Mouse (Mus musculus) limb, embryonic 10.5 days (tissue): ENCODE measurements around the gene Wapl. TPM values are rescaled to one million over a fixed set of nuclear protein-coding genes. Genes with fewer than 3 reads are reported as not detected.

Experiments used
- DNase-seq: peaks from one replicate; pipeline ENCODE4 v3.0.0-alpha.2; 2017; ENCODE audit warnings: low spot score
- H3K27ac ChIP-seq: fragments of 300-500 bp; sonication (generic); 2 replicates; pipeline ENCODE4 v1.5.1; 2016; ENCODE audit warnings: mild to moderate bottlenecking
- H3K27me3 ChIP-seq: fragments of 300-500 bp; sonication (generic); 2 replicates; pipeline ENCODE4 v1.6.1; 2016; ENCODE audit warnings: low read depth, mild to moderate bottlenecking; ENCODE audit not compliant: poor library complexity, severe bottlenecking
- H3K36me3 ChIP-seq: fragments of 300-500 bp; sonication (generic); 2 replicates; pipeline ENCODE4 v1.6.1; 2016; ENCODE audit warnings: mild to moderate bottlenecking, moderate library complexity
- H3K4me1 ChIP-seq: fragments of 300-500 bp; sonication (generic); 2 replicates; pipeline ENCODE4 v1.6.1; 2016
- H3K4me3 ChIP-seq: fragments of 300-500 bp; sonication (generic); 2 replicates; pipeline ENCODE4 v1.5.1; 2016; ENCODE audit warnings: mild to moderate bottlenecking, moderate library complexity
- H3K9me3 ChIP-seq: fragments of 300-500 bp; sonication (generic); replicated peaks from 2 replicates; pipeline ENCODE4 v1.6.1; 2016; ENCODE audit warnings: mild to moderate bottlenecking
- WGBS: fragments of 180-500 bp; shearing (Covaris S2); methylation state at CpG from one replicate; pipeline ENCODE4 v1.1.7; 2016; 5-methylcytosine and 5-hydroxymethylcytosine counted together
- polyA plus RNA-seq: library from polyadenylated mRNA; unstranded; fragments of >200 nt; fragmentation: Nextera tagmentation; extraction: Ambion mirVana; gene quantifications from 2 replicates; pipeline ENCODE4 v1.2.1, GENCODE M21; 2016

Wapl gene
- polyA plus RNA-seq, 1 experiment from 2014 or later = 28.2 TPM

- DNase-seq = no peak
- H3K27ac ChIP-seq = no peak overlapping the region
- H3K4me3 ChIP-seq = no peak overlapping the region
- H3K9me3 ChIP-seq = no peaks in the 10 kb centered on the region
- WGBS = 74% methylated on average over 1 of the region's 1 CpGs
- peaks cover 14% of the 10 kb centered on the region for H3K4me1 ChIP-seq
- no peaks in the 10 kb centered on the region for H3K36me3 ChIP-seq
- H3K27me3 ChIP-seq = peaks cover 54% of the 10 kb centered on the region
Measured at GRCm38 (mm10) chr14:34663381-34663780, 10.3 kb upstream of the Wapl start.

GRCm38 (mm10) chr14:34669082-34669481 lies 4.6 kb upstream of the Wapl start:
- no peaks in the 10 kb centered on the region for H3K9me3 ChIP-seq
- H3K27ac ChIP-seq = no peak overlapping the region
- H3K4me3 ChIP-seq = no peak overlapping the region
- peaks cover 4% of the 10 kb centered on the region; the same call in 1 of the 2 replicates for H3K27me3 ChIP-seq
- H3K4me1 ChIP-seq = peaks cover 9% of the 10 kb centered on the region
- WGBS = 69% methylated on average over 3 of the region's 3 CpGs
- no peaks in the 10 kb centered on the region for H3K36me3 ChIP-seq
- no peak for DNase-seq

- Histone ChIP-seq H3K4me3 (no peak overlapping the region), H3K27ac (no peak overlapping the region), H3K4me1 (peaks cover 16% of the 10 kb centered on the region), H3K36me3 (no peaks in the 10 kb centered on the region), H3K9me3 (no peaks in the 10 kb centered on the region), H3K27me3 (no peaks in the 10 kb centered on the region)
- 62% methylated on average over 2 of the region's 2 CpGs for WGBS
- DNase-seq = no peak
Measured at GRCm38 (mm10) chr14:34670256-34670655, 3.5 kb upstream of the Wapl start.

- H3K27ac ChIP-seq = peak overlapping the region; percentile 95
- peaks cover 20% of the 10 kb centered on the region for H3K4me1 ChIP-seq
- H3K36me3 ChIP-seq = peaks cover 20% of the 10 kb centered on the region
- DNase-seq = peak; percentile 47
- H3K27me3 ChIP-seq = no peaks in the 10 kb centered on the region
- H3K4me3 ChIP-seq = peak overlapping the region; percentile 87
- WGBS = under 1% methylated on average over 51 of the region's 52 CpGs
- no peaks in the 10 kb centered on the region for H3K9me3 ChIP-seq
Measured at GRCm38 (mm10) chr14:34674229-34674791, 582 bp downstream of the Wapl start.

GRCm38 (mm10) chr14:34674932-34675331 lies 1.2 kb downstream of the Wapl start:
- peaks cover 20% of the 10 kb centered on the region for H3K4me1 ChIP-seq
- peaks cover 24% of the 10 kb centered on the region for H3K36me3 ChIP-seq
- DNase-seq = no peak
- no peaks in the 10 kb centered on the region for H3K27me3 ChIP-seq
- H3K9me3 ChIP-seq = no peaks in the 10 kb centered on the region
- 34% methylated on average over 9 of the region's 9 CpGs for WGBS
- H3K27ac ChIP-seq = peak overlapping the region; percentile 95; the same call in 1 of the 2 replicates
- H3K4me3 ChIP-seq = peak overlapping the region; percentile 87

GRCm38 (mm10) chr14:34675347-34675865 lies 1.7 kb downstream of the Wapl start:
- no peaks in the 10 kb centered on the region for H3K9me3 ChIP-seq
- H3K27me3 ChIP-seq = no peaks in the 10 kb centered on the region
- peaks cover 20% of the 10 kb centered on the region for H3K4me1 ChIP-seq
- peak overlapping the region; percentile 87 for H3K4me3 ChIP-seq
- H3K27ac ChIP-seq = no peak overlapping the region
- H3K36me3 ChIP-seq = peaks cover 27% of the 10 kb centered on the region
- no peak for DNase-seq
- 85% methylated on average over 5 of the region's 5 CpGs for WGBS

GRCm38 (mm10) chr14:34680815-34681214 lies 7.1 kb downstream of the Wapl start:
- H3K4me3 ChIP-seq = no peak overlapping the region
- H3K27me3 ChIP-seq = no peaks in the 10 kb centered on the region
- WGBS = 83% methylated on average over 2 of the region's 2 CpGs
- no peak overlapping the region for H3K27ac ChIP-seq
- no peak for DNase-seq
- H3K36me3 ChIP-seq = peaks cover 70% of the 10 kb centered on the region
- H3K4me1 ChIP-seq = no peaks in the 10 kb centered on the region
- no peaks in the 10 kb centered on the region for H3K9me3 ChIP-seq

- Histone ChIP-seq H3K4me3 (no peak overlapping the region), H3K27me3 (no peaks in the 10 kb centered on the region), H3K27ac (no peak overlapping the region), H3K36me3 (peaks cover 70% of the 10 kb centered on the region), H3K9me3 (no peaks in the 10 kb centered on the region), H3K4me1 (no peaks in the 10 kb centered on the region)
- no peak for DNase-seq
Measured at GRCm38 (mm10) chr14:34684989-34685388, 11.3 kb downstream of the Wapl start.

- WGBS = 96% methylated on average over 4 of the region's 4 CpGs
- no peak for DNase-seq
- peaks cover 67% of the 10 kb centered on the region for H3K36me3 ChIP-seq
- no peak overlapping the region for H3K27ac ChIP-seq
- no peaks in the 10 kb centered on the region for H3K4me1 ChIP-seq
- no peak overlapping the region for H3K4me3 ChIP-seq
- H3K27me3 ChIP-seq = no peaks in the 10 kb centered on the region
- H3K9me3 ChIP-seq = no peaks in the 10 kb centered on the region
Measured at GRCm38 (mm10) chr14:34693970-34694369, 20.2 kb downstream of the Wapl start.

- no peak for DNase-seq
- Histone ChIP-seq H3K4me1 (no peaks in the 10 kb centered on the region), H3K9me3 (no peaks in the 10 kb centered on the region), H3K27me3 (no peaks in the 10 kb centered on the region), H3K27ac (no peak overlapping the region), H3K4me3 (no peak overlapping the region), H3K36me3 (peaks cover 65% of the 10 kb centered on the region)
- 92% methylated on average over 1 of the region's 1 CpGs for WGBS
Measured at GRCm38 (mm10) chr14:34697376-34697775, 23.6 kb downstream of the Wapl start.

- WGBS = 94% methylated on average over 2 of the region's 2 CpGs
- Histone ChIP-seq H3K9me3 (no peaks in the 10 kb centered on the region), H3K4me3 (no peak overlapping the region), H3K27ac (no peak overlapping the region), H3K4me1 (no peaks in the 10 kb centered on the region), H3K27me3 (no peaks in the 10 kb centered on the region), H3K36me3 (peaks cover 46% of the 10 kb centered on the region)
- no peak for DNase-seq
Measured at GRCm38 (mm10) chr14:34710209-34710608, 36.5 kb downstream of the Wapl start.

GRCm38 (mm10) chr14:34712027-34712426 lies 38.3 kb downstream of the Wapl start:
- Histone ChIP-seq H3K36me3 (peaks cover 61% of the 10 kb centered on the region), H3K27ac (no peak overlapping the region), H3K9me3 (no peaks in the 10 kb centered on the region), H3K4me1 (no peaks in the 10 kb centered on the region), H3K4me3 (no peak overlapping the region), H3K27me3 (no peaks in the 10 kb centered on the region)
- DNase-seq = no peak
- 93% methylated on average over 3 of the region's 3 CpGs for WGBS

- 94% methylated on average over 3 of the region's 3 CpGs for WGBS
- DNase-seq = no peak
- no peaks in the 10 kb centered on the region for H3K27me3 ChIP-seq
- no peaks in the 10 kb centered on the region for H3K4me1 ChIP-seq
- H3K4me3 ChIP-seq = no peak overlapping the region
- H3K9me3 ChIP-seq = no peaks in the 10 kb centered on the region
- H3K36me3 ChIP-seq = peaks cover 65% of the 10 kb centered on the region
- H3K27ac ChIP-seq = no peak overlapping the region
Measured at GRCm38 (mm10) chr14:34712857-34713256, 39.1 kb downstream of the Wapl start.

GRCm38 (mm10) chr14:34718150-34718549 lies 44.4 kb downstream of the Wapl start:
- Histone ChIP-seq H3K4me3 (no peak overlapping the region), H3K27me3 (no peaks in the 10 kb centered on the region), H3K36me3 (peaks cover 56% of the 10 kb centered on the region), H3K9me3 (no peaks in the 10 kb centered on the region), H3K4me1 (no peaks in the 10 kb centered on the region), H3K27ac (no peak overlapping the region)
- WGBS = 98% methylated on average over 3 of the region's 3 CpGs
- DNase-seq = no peak
